Mouse (Mus musculus) C2C12 (cell line): ENCODE data around the gene Batf3.

Experiments
- CEBPB ChIP-seq: IDR thresholded peaks from one replicate; pipeline ENCODE4 v1.6.1; 2011; ENCODE audit warnings: low read depth, mild to moderate bottlenecking, control low read depth, moderate library complexity
- CTCF ChIP-seq: IDR thresholded peaks from one replicate; pipeline ENCODE4 v1.5.1; 2011; ENCODE audit not compliant: control insufficient read depth, insufficient read depth, insufficient read length
- FOSL1 ChIP-seq: IDR thresholded peaks from one replicate; pipeline ENCODE4 v1.8.0; 2011; ENCODE audit warnings: mild to moderate bottlenecking, low read length; ENCODE audit not compliant: poor library complexity, insufficient read depth, severe bottlenecking
- MAX ChIP-seq: IDR thresholded peaks from one replicate; pipeline ENCODE4 v1.6.1; 2011; ENCODE audit warnings: mild to moderate bottlenecking, control low read depth
- MYOD1 ChIP-seq: IDR thresholded peaks from one replicate; pipeline ENCODE4 v1.6.1; 2011; ENCODE audit warnings: low read depth; ENCODE audit not compliant: control insufficient read depth, insufficient read length
- MYOG ChIP-seq: IDR thresholded peaks from one replicate; pipeline ENCODE4 v1.6.1; 2011; ENCODE audit not compliant: control insufficient read depth, insufficient read length; ENCODE audit errors: extremely low read depth
- USF1 ChIP-seq: IDR thresholded peaks from one replicate; pipeline ENCODE4 v1.6.1; 2011; ENCODE audit warnings: low read depth, mild to moderate bottlenecking, control low read depth, moderate library complexity

GRCm38 (mm10) chr1:191132934-191133333 is 35.3 kb downstream of the Batf3 start:
- TF ChIP-seq CTCF (no peak), MYOG (no peak), MYOD1 (no peak), MAX (no peak), CEBPB (no peak), USF1 (no peak), FOSL1 (no peak)
